Mouse (Mus musculus) adrenal gland, adult 8-10 months (tissue): ENCODE data around the gene Hmgb4. TPM values are rescaled to one million over a fixed set of nuclear protein-coding genes. Genes with fewer than 3 reads are reported as not detected.

ENCODE experiments used
- DNase-seq: peaks from one replicate; pipeline ENCODE4 v3.0.0; 2022
- total RNA-seq, 4 experiments: library from RNA; stranded (reverse); gene quantifications; 2 replicates each; pipeline ENCODE4 v1.2.4; 2022

The Hmgb4 gene
- not detected for total RNA-seq

DNA sequence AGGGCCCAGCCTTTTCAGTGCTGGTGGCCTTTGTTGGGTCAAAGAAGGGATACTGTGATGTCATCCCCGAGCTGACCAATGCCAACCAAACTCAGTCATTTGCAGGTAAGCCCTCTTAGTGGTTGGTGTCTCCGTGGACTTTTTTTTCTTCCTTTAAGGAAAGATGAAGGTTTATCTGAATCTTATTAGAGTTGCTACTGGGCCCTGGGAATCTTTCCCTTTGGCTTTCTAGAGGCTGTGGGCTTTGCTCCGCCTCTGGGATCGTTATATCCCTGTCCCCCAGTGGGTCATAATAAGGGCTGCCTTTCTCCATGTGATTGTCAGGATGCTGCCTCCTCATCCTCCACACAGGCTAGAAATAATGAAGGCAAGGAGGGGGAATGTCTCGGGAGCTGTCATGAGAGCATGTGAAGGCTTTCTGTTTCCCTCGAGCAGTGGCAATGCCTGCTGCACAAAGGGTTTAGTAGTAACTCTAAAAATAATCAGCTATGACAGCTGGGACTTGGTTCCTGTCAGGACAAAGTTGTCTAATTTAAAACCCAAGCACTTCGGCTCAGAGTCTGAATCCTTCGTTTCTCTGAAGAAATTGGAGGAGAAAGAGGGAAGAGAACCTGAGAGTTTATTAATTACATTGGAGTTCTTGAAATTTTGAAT lies at the start of gene Hmgb4:
Gene Hmgb4, minus strand, starts transcription at position 51 of the 654 bp plus-strand sequence.
- no peak for DNase-seq

DNA sequence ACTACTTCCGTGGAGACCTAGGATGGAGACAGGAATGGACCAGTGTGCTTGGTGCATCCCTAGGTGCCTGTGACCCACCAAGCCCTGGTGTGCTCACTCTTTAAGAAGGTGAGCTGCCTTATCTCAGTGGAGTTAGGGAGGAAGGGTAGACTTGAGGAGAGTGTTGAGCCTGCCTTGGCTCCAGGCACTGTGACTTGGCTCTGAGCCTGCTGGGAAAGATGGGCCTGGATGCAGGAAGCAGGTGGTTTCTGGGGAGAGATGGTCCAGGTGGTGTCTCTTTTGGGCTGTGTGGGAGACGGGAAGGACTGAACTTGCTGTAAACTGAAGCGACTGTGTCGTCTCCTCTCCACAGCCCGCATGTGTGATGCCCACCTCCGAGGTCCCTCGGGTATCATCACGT lies 45.3 kb upstream of the Hmgb4 start:
- DNase-seq: no peak

DNA sequence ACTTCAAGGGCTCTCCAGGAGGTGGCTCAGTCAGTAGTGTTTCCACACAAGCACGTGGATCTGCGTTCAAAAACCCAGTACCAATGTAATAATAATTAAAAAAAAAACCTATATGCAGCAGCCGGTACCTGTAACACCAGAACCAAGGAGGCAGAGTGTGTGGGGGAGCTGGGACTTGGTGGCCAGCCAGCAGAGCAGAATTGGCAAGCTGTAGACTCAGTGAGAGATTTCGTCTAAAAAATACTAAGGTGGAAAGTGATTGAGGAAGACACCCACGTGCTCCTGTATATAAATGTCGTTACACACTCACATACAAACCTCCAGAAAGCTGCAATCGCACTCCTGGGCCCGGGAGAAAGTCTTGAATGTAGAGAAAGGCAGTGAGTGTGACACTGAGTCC lies 43.3 kb upstream of the Hmgb4 start:
- DNase-seq: no peak

GRCm38 (mm10) chr4:128288095-128288494 lies 27.3 kb upstream of the Hmgb4 start:
- no peak for DNase-seq

DNA sequence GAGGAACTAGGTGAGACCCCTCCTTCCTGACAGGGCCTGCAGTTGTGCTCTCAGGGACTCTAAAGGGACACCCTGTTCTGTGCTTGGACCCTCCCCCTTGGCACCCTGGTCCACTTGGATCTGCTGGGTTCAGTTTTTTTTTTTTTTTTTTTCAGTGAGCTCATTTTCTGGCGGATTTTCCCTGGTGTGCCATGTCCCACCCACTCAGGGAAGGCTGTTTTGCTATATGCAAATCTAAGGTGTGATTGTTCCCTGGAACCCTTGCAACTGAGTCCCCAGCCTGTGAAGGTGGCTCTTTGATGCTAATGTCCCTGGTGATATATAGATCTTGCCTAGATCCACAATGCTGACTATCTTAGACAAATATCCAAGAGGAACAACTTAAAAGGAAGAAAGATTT lies 24.3 kb upstream of the Hmgb4 start:
- DNase-seq: no peak

DNA sequence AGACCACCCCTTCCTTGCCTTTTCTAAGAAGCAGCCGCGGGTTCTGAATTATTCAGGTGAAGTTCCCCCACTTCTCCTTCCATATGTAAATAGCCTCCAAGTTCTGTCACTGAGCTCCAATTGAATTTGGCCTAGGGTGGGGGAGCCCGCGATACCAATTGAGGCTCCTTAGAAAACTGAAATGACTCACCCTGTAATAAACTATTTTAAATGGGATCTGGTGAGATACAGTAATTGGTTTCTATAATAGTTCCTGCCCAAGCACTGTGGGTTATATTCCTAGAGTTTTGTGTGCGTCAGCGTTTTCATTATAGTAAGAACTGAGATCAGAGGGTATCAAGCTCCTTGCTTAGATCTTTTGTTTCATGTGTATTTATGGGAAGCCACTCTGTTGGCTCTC lies 14.8 kb upstream of the Hmgb4 start:
- DNase-seq: no peak

- DNase-seq: no peak
Observed at GRCm38 (mm10) chr4:128275116-128275515, 14.4 kb upstream of the Hmgb4 start.

- no peak for DNase-seq
Observed at GRCm38 (mm10) chr4:128273146-128273545, 12.4 kb upstream of the Hmgb4 start.

DNA sequence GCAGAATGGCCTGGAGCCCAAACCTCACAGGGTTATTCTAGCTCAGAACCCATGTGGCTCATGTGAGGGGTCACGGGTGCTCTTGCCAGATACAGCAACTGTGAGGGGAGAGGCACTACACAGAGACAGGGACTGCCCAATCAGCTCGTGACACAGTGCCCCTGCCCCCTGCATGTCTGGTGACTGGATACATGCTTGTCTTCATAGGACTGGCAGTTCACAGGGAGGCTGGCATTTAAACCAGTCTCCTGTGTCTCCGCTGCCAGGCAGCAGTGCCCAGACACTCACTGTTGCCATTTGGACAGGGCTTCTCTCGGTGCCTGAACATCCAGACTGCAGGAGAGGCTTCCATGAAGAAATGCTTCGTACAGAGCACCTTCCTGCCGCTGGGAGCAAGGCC lies 11.7 kb upstream of the Hmgb4 start:
- DNase-seq: no peak

DNA sequence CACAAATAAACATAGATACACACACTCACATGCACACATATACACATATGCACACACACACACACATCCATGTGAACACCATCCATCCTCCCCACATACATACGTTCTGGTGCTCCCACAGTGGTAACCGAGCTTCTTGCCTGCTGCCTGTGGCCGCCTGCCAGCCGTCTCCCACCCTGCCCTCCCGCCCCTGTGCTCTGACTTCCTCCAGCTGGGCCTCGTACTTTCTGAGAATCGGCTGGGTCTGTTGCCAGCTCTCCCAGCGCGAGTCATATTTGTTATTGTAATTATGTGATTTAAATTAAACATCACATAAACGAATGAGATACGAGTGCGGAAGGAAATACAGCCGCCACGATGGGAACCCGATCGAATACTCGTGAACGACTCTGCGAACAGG lies 10.2 kb upstream of the Hmgb4 start:
- DNase-seq: no peak

- no peak for DNase-seq
Observed at GRCm38 (mm10) chr4:128270177-128270576, 9.4 kb upstream of the Hmgb4 start.

DNA sequence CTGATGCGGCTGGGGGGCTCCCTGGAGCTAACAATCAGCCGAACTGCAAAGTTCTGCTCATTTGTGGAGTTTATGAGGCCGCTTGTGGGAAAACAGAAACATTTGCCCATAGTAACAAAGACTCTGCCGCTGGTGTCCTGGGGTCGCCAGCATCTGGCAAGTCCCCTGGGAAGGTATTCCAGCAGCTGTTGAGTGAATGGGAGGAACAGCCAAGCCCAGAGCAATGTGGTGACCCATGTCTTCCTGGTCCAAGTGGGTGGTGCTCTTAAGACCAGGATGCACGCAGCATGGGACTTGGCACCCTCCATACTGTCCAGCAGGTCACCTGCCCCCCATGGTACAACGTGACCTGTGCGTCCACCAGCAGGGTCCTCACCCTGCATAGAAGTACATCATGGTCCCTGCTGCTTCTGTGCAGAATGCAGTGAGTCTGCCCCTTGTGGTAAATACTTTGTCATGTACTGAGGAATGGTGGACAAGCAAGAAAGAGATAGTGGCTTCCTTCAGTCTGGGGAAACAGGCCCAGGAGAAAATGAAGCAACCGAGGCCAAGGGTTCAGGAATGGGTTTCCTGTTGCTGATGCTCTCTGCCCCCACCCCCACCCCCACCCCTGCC lies 8.6 kb upstream of the Hmgb4 start:
- no peak for DNase-seq

DNA sequence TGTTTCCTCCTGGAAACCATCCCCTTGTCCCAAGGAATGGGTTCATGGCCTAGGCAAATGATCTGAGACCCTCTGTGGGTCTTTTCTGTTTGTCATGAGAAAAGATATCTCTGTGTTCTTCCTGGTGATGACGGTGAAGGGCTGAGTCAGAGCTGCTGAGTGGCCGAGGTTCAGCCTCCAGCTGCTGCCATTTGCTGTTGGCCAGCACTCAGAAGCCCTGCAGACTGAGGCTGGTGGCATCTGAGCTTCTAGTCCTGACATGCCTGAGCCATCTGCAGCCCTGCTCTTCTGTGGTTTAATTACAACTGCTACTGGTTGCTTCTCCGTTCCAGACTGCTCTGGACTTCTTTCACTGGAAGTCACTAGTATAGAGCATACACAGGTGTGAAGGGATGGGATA lies 4.6 kb upstream of the Hmgb4 start:
- no peak for DNase-seq

DNA sequence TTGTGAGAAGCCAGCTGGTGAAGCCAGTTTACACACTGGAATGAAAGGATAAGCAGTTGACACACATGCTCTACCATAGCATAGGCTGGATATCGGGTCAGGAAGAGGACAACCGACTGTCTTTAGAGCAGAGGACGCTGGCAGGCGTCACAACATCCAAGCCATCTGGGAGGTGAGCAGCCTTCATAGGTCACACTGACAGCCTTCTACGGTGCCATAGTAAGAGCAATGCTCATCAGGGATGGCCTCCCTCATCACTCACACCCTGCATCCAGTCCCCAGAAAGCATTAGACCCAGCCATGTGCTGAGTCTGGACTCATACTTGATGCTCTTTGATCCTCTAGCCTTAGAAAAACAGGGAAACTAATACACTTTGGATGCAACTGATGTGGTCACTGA lies 3.7 kb upstream of the Hmgb4 start:
- DNase-seq: no peak

DNA sequence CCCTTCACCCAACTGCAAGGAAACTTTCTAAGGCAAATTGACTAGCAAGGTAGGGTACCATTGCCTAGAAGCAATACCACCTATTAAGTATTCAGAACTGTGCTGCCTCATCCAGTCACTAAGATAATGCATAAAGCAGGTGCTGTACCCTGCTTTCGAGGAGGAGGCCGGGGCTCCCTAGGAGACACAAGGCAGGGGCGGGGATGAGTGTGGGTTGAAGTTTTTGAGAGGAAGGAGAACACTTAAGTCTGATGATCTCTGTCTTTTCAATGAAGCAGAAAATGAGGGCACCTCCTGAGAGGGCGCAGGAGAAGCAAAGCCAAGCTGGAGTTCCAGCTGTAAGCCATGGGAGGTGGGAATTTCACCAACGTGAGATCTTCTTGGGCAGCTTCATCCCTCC lies 1.5 kb downstream of the Hmgb4 start:
- no peak for DNase-seq

GRCm38 (mm10) chr4:128248676-128249075 lies 12.1 kb downstream of the Hmgb4 start:
- no peak for DNase-seq

- no peak for DNase-seq
Observed at GRCm38 (mm10) chr4:128245201-128245600, 15.6 kb downstream of the Hmgb4 start.

DNA sequence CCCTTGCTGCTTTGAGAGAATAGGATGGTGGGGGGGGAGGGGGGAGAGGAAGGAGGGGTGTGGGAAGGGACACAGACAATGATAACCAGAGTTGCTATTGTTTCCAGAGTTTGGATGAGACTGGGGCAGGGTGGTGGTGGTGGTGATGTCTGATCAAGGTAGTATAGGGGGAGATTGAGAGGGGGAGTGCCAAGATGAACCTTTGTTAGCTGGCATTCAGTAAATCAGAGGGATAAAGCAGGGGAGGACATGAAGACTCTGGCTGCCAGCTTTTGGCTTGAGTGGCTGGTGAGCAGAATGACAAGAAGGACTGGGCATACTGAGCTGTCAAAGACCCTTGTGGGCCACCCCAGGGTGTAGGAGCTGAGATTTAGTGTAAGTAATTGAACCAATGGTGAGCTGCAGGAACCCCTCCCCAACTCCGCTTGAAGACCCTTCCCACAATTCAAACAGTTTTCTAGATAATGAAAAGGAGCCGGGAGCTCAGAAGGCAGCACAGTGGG lies 18.9 kb downstream of the Hmgb4 start:
- DNase-seq: no peak

- no peak for DNase-seq
Observed at GRCm38 (mm10) chr4:128241075-128241853, 19.5 kb downstream of the Hmgb4 start.

DNA sequence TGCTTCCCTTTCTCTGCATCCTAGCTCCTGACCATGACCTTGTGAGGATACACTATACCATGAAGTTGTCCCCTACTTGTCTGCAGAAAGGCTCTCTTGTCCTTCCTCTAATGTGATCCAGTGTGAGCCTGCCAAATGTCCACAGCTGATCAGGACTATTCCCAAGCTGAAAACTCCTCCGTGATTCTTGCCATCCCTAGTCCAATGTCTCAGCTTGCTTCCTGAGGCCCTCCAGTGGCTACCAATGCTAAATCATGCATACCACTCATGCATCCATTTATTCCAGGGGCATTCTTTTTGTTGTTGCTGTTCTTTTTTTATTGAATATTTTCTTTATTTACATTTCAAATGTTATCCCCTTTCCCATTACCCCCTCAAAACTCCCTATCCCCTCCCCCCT lies 21.6 kb downstream of the Hmgb4 start:
- DNase-seq: no peak

DNA sequence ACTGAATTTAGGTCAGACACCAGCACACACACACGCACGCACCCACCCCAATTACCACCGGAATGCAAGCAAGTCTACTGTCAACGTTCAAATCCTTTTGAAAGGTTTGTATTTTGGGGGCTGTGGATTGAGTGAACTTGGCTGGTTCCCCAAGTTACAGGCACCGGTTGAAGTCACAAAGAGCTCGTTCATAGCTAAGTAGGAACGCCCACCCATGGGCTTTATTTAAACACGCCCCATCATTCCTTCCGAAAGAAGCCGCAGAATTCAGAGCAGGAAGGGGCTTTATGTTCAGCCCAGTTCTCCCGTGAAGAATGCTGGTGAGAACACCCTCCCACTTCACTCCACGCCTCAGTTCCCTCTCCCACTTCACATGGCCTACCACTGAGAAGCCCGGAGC lies 27.3 kb downstream of the Hmgb4 start:
- DNase-seq: no peak

- no peak for DNase-seq
Observed at GRCm38 (mm10) chr4:128227377-128228316, 33.1 kb downstream of the Hmgb4 start.

DNA sequence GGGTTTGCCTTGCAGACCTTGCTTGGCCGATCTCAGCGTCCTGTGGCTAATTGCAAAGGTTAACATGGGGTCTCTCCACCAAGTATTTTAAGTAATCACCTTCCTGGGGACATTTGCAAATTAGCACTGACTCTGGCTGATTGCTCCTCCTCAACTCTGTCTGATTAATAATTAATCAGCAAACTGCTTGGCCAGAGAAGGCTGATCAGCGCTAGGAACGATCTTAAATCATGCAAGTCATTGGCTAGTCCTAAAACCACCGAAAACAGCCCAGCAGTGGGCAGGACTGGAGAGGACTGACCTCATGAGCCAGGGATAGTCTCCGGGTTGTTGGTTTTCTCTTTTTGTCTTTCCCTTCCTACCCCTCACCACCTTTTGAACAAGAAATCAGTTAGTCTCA lies 36.3 kb downstream of the Hmgb4 start:
- no peak for DNase-seq
